Mouse (Mus musculus) heart, adult 2 months (tissue): ENCODE data around the gene Zfhx3.

ENCODE experiments used
- CTCF ChIP-seq: fragments of 200-600 bp; IDR thresholded peaks from 2 replicates; pipeline ENCODE4 v1.8.1; 2022; ENCODE audit warnings: antibody characterized with exemption, mild to moderate bottlenecking, moderate library complexity
- POLR2A ChIP-seq: fragments of 200-500 bp; IDR thresholded peaks from 2 replicates; pipeline ENCODE4 v1.6.1; 2011; ENCODE audit warnings: mild to moderate bottlenecking, low read depth, low read length, control low read depth; ENCODE audit not compliant: insufficient read depth

GRCm38 (mm10) chr8:108348352-108348751 is 405.9 kb downstream of the Zfhx3 start:
- TF ChIP-seq POLR2A (no peak), CTCF (no peak)
